Mouse (Mus musculus): ENCODE data around the gene Ubc. TPM values are rescaled to one million over a fixed set of nuclear protein-coding genes. Genes with fewer than 3 reads are reported as not detected.
A peak's percentile ranks its signal among the peaks of the same experiment; 100 is the strongest.

Gene Ubc
- polyA plus RNA-seq, 1 experiment from 2014 or later, result 1,637 TPM

DNA sequence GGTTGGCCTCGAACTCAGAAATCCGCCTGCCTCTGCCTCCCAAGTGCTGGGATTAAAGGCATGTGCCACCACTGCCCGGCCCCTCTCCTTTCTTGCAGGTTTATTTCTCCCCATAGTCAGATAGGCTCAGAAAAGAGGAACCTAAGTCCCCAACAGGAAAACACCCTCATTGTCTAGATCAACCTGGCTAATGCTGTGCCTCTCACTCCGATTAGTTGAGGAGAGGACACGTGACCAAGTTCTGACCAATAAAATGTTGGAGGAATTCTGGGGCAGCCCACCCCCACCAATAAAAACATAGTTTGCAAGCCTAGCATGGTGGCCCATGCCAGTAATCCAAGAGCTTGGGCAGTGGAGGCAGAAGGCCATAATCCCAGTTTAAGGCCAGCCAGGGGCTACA is 38.1 kb downstream of the Ubc start:
- H3K27me3 ChIP-seq, result no peaks in the 10 kb centered on the region
- TF ChIP-seq CTCF (IDR thresholded peaks at IDR 0.05), result no peak
- no peak for ATAC-seq
- in situ Hi-C loops (cut with MboI; ENCODE audit: low pct_unique_long_range_greater_than_20kb), result loop anchor here (5.0 kb wide), 2 partner anchors 80 to 440 kb away; no protein-coding TSS in a partner anchor
- DNase-seq (ENCODE audit: low read depth, low spot score), result no peak
- ChIA-PET CTCF (interaction anchor here (0.9 to 4.8 kb wide), 4 partner anchors 10 to 81 kb away, joined by 3 to 46 read pairs (median 4); no protein-coding TSS in a partner anchor), POLR2A (no interaction called here)

- ATAC-seq (peak; percentile 25), DNase-seq (ENCODE audit: low read depth, low spot score) (no peak)
- no peaks in the 10 kb centered on the region for H3K27me3 ChIP-seq
- POLR2A ChIA-PET, result interaction anchor here (0.6 kb wide), 1 partner anchor 51 kb away, joined by 3 read pairs; no protein-coding TSS in a partner anchor
- CTCF ChIA-PET, result interaction anchor here (1.5 to 4.8 kb wide), 3 partner anchors 9 to 148 kb away, joined by 3 to 46 read pairs (median 4); no protein-coding TSS in a partner anchor
- no peak for TF ChIP-seq CTCF (IDR thresholded peaks at IDR 0.05)
- in situ Hi-C loops (cut with MboI; ENCODE audit: low pct_unique_long_range_greater_than_20kb), result loop anchor here (5.0 kb wide), 2 partner anchors 79 to 439 kb away; no protein-coding TSS in a partner anchor
These were observed 38.9 kb downstream of the Ubc start for GRCm38 (mm10) chr5:125351057-125351456.

DNA sequence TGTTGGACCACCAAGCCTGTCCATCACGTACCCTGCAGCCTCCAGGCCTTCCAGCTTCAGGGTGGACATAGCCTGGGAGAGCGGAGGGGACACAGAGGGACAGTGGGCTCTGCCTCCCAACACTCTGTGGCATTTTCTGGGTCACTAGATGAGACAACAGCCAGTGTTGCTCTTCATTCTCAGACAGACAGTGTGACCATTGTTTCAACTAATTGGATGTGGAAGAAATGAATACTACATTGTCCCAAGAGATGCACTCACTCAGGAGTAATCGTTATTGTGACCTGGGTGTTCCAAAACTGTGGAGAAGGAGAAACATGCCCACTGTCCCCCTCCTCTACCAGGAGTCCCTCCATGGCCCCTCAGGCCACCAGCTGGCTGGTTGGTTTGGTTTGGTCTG is 40.6 kb downstream of the Ubc start:
- POLR2A ChIA-PET, result no interaction called here
- in situ Hi-C loops (cut with MboI; ENCODE audit: low pct_unique_long_range_greater_than_20kb), result no loop called here
- H3K27me3 ChIP-seq, result no peaks in the 10 kb centered on the region

GRCm38 (mm10) chr5:125348487-125348886 is 41.5 kb downstream of the Ubc start:
- in situ Hi-C loops (cut with MboI; ENCODE audit: low pct_unique_long_range_greater_than_20kb), result no loop called here
- ChIA-PET CTCF (interaction anchor here (0.7 to 4.8 kb wide), 8 partner anchors 8 to 466 kb away, joined by 3 to 46 read pairs (median 4); no protein-coding TSS in a partner anchor), POLR2A (interaction anchor here (1.1 kb wide), 1 partner anchor 9 kb away, joined by 3 read pairs; no protein-coding TSS in a partner anchor)
- no peak for TF ChIP-seq CTCF (IDR thresholded peaks at IDR 0.05)
- ATAC-seq (no peak), DNase-seq (ENCODE audit: low read depth, low spot score) (no peak)
- no peaks in the 10 kb centered on the region for H3K27me3 ChIP-seq

More for the DNA sequence above, 40.6 kb downstream of the Ubc start:
- ATAC-seq, result no peak
- CTCF ChIA-PET, result interaction anchor here (0.7 to 4.8 kb wide), 4 partner anchors 8 to 77 kb away, joined by 3 to 46 read pairs (median 4); no protein-coding TSS in a partner anchor
- no peak for DNase-seq (ENCODE audit: low read depth, low spot score)
- TF ChIP-seq CTCF (IDR thresholded peaks at IDR 0.05), result no peak

DNA sequence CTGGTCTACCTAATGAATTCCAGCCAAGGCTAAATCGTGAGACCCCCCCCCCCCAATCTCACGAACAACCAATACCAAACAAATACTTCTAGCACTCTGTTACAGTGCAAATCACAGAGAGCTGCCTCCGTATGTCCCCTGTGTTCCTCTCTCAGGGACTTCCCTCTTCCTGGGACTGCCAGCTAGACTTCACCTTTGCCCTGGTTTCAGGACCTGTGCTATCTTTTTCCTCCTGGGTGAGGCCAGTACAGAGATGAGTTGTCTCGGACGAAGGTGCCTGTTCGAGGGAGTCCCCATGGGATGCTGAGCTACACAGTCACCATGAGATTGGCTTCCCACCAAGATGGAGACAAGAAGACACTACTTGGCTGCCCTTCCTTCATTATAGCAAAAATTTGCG is 41.9 kb downstream of the Ubc start:
- no peak for ATAC-seq

GRCm38 (mm10) chr5:125344296-125344695 is 45.7 kb downstream of the Ubc start:
- no peak for ATAC-seq
- CTCF ChIA-PET, result interaction anchor here (1.1 kb wide), 1 partner anchor 44 kb away, joined by 3 read pairs; no protein-coding TSS in a partner anchor
- no peaks in the 10 kb centered on the region for H3K27me3 ChIP-seq
- POLR2A ChIA-PET, result no interaction called here
- in situ Hi-C loops (cut with MboI; ENCODE audit: low pct_unique_long_range_greater_than_20kb), result no loop called here
- DNase-seq (ENCODE audit: low read depth, low spot score), result no peak
- no peak for TF ChIP-seq CTCF (IDR thresholded peaks at IDR 0.05)

More for the DNA sequence above, 41.9 kb downstream of the Ubc start:
- ChIA-PET POLR2A (interaction anchor here (1.1 kb wide), 1 partner anchor 9 kb away, joined by 3 read pairs; no protein-coding TSS in a partner anchor), CTCF (interaction anchor here (0.7 to 4.8 kb wide), 8 partner anchors 8 to 466 kb away, joined by 3 to 46 read pairs (median 4); no protein-coding TSS in a partner anchor)
- no peak for TF ChIP-seq CTCF (IDR thresholded peaks at IDR 0.05)
- no peak for DNase-seq (ENCODE audit: low read depth, low spot score)
- H3K27me3 ChIP-seq, result no peaks in the 10 kb centered on the region
- in situ Hi-C loops (cut with MboI; ENCODE audit: low pct_unique_long_range_greater_than_20kb), result no loop called here

GRCm38 (mm10) chr5:125341459-125342090 is 48.4 kb downstream of the Ubc start:
- TF ChIP-seq CTCF (IDR thresholded peaks at IDR 0.05), result no peak
- ATAC-seq (no peak), DNase-seq (ENCODE audit: low read depth, low spot score) (no peak)
- ChIA-PET POLR2A (interaction anchor here (0.9 to 1.0 kb wide), 2 partner anchors 11 to 29 kb away, joined by 3 to 4 read pairs; no protein-coding TSS in a partner anchor), CTCF (interaction anchor here (1.3 to 2.0 kb wide), 2 partner anchors 9 to 27 kb away, joined by 4 to 5 read pairs; no protein-coding TSS in a partner anchor)
- in situ Hi-C loops (cut with MboI; ENCODE audit: low pct_unique_long_range_greater_than_20kb), result no loop called here
- no peaks in the 10 kb centered on the region for H3K27me3 ChIP-seq

GRCm38 (mm10) chr5:125340547-125341262 is 49.3 kb downstream of the Ubc start, which contains the start of gene Scarb1:
TSS of gene Scarb1 (minus strand) at chr5:125341094.
- no peak for TF ChIP-seq CTCF (IDR thresholded peaks at IDR 0.05)
- DNase-seq (ENCODE audit: low read depth, low spot score), result no peak
- ATAC-seq, result peak; percentile 74
- no peaks in the 10 kb centered on the region for H3K27me3 ChIP-seq
- POLR2A ChIA-PET, result interaction anchor here (0.9 to 1.1 kb wide), 4 partner anchors 9 to 28 kb away, joined by 3 to 4 read pairs (median 3); no protein-coding TSS in a partner anchor
- in situ Hi-C loops (cut with MboI; ENCODE audit: low pct_unique_long_range_greater_than_20kb), result no loop called here
- CTCF ChIA-PET, result interaction anchor here (0.8 to 2.0 kb wide), 3 partner anchors 7 to 72 kb away, joined by 3 to 5 read pairs (median 4); no protein-coding TSS in a partner anchor

DNA sequence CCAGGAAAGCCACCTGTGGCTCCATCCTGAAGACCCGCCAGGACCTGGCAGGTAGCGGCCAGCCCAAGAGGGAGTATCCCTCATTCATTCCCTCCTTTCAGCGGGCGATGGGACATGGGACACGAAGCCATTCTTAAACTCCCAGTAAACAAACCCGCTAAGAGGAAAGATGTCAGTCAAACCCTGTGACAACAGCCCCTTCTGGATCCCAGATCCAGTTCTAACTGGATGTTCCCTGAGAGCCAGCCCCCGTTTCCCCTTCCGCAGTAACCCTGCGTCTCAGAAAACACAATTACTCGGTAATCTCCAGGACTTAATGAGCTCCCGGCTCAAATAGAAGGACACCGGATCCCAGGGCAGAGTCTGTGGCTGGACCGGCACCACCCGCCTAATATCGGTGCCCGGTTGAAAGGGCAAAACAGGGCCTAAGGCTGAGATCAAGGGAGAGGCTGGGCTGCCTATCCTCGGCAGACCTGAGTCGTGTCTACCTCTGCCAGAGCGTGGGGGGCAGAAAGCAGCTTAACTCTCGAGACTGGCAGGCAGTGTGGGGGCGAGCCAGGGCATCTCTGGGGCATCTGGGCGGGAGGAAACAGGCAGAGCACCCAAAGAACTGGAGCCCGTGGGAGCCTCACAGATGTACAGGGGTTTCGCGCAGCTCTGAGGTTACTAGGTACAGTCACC is 50.0 kb downstream of the Ubc start:
- no peak for ATAC-seq
- CTCF ChIA-PET, result interaction anchor here (0.8 to 2.0 kb wide), 3 partner anchors 8 to 71 kb away, joined by 3 to 5 read pairs (median 4); no protein-coding TSS in a partner anchor
- no peak for TF ChIP-seq CTCF (IDR thresholded peaks at IDR 0.05)
- no peak for DNase-seq (ENCODE audit: low read depth, low spot score)
- no peaks in the 10 kb centered on the region for H3K27me3 ChIP-seq
- POLR2A ChIA-PET, result interaction anchor here (1.0 to 1.1 kb wide), 2 partner anchors 8 to 14 kb away, joined by 3 read pairs; no protein-coding TSS in a partner anchor
- in situ Hi-C loops (cut with MboI; ENCODE audit: low pct_unique_long_range_greater_than_20kb), result no loop called here
